Mouse (Mus musculus): ENCODE data around the gene Nrxn1. TPM values are rescaled to one million over a fixed set of nuclear protein-coding genes. Genes with fewer than 3 reads are reported as not detected.
A peak's percentile ranks its signal among the peaks of the same experiment; 100 is the strongest.

The Nrxn1 gene
- total RNA-seq, 2 experiments from 2014 or later = 571 to 623 TPM

DNA sequence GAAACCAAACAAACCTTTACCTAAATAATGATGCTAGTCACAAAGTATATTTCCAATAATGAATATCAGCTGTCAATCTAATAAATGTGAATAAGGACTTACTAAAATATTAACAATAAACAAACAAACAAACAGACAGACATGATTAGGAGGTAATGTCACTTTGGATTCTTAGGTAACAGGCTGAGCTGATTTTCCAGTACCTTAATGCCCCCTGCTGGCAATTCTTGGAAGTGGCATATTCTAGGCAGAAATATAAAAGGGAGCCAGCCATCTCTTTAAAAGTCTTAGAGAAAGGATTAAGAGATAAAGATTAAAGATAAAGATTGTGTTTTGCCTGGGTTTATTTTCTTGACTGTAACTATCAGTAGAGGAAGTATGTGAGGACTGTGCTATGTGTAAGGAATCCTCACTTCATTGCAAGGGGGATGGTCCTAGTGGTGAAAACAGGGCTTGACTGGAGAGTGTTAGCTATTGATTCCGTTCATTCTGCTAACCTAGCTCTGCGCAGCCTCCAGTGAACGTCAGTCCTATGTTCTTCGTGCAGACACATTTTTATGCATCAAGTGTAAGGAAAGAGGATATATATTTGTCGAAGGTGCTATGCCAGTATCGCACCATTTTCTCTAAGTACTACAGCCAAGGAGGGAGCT is 591.7 kb downstream of the Nrxn1 start:
- intact Hi-C loops (cut with DNase I) = loop anchor here (2.0 to 5.0 kb wide), 2 partner anchors 846 to 1549 kb away; no protein-coding TSS in a partner anchor

DNA sequence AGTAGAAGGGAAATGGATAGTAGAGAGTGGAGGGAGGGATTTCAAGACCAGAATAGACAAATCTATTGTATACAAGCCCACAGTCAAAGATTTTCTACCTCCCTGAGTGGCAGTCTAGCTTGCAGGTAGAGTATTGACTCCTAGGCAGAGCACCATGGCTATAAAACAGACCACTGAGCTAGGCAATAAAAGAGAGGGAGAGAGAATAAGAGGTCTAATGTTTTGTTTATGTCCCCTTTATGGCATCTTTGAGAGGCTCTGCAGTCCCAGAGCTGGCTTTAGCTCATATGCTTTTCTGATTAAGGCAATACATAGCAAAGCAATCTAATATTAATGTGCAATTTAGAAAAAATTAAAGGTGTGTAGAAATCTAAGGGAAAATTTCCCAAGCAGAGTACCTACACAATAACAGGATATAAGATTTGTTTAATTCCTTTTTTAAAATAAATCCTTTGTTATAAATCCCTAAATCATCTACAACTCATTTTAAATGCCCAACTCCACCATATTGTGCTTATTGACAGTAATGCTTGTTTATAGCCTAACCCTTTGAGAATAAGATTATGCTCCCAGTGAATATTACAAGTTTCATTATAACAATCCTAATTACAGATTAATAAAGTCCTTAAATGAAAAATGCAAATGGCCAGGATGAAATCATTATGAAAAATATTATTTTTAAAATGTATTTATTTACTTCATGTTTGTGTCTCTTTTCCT is 613.2 kb downstream of the Nrxn1 start:
- no peak for DNase-seq (ENCODE audit: low spot score in 2 of 2)
- intact Hi-C loops (cut with DNase I) = no loop called here

More for the DNA sequence above, 591.7 kb downstream of the Nrxn1 start:
- DNase-seq (ENCODE audit: low spot score in 2 of 2) = peak; percentile 42 to 59

DNA sequence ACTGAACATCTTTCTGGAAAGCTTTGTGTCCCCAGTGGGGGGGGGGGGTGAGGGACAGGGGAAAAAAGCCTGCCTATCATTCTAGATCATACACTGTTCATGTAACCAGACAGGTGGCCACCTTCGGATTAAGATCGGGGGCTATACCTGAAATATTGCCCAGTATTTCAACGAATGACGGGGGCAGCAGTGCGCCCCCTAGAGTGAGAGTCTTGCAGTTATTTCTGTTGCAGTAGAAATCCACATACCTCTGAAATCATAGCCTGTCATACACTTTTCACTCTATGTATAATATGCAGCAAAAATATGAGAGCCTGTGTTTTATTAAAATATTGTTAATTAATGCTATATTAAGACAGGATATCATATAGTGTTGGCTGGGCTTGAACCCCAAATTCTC is 636.1 kb downstream of the Nrxn1 start:
- intact Hi-C loops (cut with DNase I) = no loop called here
- DNase-seq (ENCODE audit: low spot score in 2 of 2) = no peak

DNA sequence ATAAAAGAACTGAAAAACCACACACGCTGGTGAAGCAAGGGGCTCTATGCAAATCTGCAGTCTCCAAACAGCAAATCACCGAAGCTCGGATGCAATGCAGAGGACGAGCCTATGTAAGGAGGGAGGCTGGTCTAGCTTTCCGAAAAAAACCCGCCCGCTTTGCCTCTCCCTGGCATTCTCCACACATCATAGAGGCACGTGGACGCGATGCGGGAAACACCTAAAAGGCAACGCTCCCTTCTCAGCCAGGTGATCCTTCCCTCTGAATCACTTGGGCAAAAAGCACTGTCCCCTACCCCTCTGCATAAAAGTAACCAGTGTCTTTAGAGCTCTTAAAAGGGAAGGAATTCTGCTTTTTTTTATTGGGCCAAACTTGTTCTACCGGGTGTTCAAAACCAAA is 637.0 kb downstream of the Nrxn1 start:
- intact Hi-C loops (cut with DNase I) = no loop called here

DNA sequence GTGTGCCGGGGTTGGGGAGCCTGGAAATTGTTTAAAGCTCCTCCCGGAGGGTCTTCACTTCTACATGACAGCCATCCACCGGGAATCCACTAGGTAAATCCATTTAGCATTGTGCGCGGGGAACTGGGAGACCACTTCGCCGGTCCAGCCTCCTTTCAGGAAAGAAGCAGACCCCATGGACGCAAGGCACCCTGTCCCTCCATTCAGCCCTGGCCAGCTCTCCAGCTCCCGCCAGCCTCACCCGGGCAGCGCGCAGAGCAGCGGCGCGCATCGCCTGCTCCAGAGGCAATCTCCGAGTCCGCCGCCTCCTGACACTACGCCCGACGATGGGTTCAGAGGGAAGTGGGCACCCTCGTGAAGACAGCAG is 637.5 kb downstream of the Nrxn1 start:
- intact Hi-C loops (cut with DNase I) = no loop called here
- peak; percentile 52 to 61 for DNase-seq (ENCODE audit: low spot score in 2 of 2)

More for the DNA sequence above, 637.0 kb downstream of the Nrxn1 start:
- DNase-seq (ENCODE audit: low spot score in 2 of 2) = peak; percentile 73

DNA sequence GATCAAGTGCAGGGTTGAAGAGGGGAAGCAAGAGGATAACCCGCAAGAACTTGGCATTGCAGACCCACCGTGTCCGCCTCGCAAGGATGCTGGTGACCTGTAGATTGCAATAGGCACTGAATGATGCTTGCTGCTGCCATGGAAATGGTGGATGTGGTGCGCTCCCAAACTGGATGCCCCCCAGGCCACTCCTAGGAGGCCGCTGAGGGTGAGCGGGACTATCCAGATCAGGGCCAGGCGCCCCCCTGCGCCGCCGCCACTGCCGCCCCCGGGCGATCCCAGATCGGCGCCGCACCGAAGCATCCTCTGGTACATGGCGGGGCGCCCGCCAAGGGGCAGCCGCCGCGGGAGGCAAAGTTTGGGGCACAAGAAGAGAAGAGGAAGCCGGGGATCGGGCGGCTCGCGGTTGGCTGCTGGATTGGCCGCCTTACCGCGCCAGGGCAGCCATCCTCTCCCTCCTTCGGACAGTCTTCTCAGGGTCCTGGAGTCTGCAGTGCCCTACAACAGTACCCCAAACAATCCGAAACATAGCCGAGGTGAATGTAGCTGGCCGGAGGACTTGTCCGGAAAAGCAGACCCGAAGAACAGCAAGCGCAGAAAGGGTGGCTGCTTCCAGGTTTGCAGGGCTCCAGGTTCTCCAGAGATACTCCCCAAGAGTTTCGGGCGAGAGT is 638.0 kb downstream of the Nrxn1 start:
- peak; percentile 40 to 61 for DNase-seq (ENCODE audit: low spot score in 2 of 2)
- intact Hi-C loops (cut with DNase I) = no loop called here

DNA sequence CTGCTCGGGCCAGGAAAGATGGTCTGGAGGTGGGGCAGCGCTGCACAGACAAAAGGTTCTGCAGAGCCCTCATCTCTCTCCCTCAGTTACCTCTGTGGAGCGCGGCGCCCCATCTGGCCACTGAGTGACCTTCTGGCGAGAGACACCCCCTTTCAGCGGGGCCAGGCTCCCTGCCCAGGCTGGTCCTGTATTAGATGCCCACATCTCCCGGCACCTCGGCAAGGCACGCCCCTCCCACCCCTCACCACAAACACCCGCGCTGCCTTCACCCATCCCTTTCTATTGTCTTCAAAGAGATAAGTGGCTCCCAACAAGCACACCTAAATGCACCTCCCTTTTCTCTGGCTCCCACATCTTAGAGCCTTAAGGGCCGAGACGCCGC is 638.5 kb downstream of the Nrxn1 start:
- peak; percentile 36 to 42 for DNase-seq (ENCODE audit: low spot score in 2 of 2)
- intact Hi-C loops (cut with DNase I) = no loop called here

DNA sequence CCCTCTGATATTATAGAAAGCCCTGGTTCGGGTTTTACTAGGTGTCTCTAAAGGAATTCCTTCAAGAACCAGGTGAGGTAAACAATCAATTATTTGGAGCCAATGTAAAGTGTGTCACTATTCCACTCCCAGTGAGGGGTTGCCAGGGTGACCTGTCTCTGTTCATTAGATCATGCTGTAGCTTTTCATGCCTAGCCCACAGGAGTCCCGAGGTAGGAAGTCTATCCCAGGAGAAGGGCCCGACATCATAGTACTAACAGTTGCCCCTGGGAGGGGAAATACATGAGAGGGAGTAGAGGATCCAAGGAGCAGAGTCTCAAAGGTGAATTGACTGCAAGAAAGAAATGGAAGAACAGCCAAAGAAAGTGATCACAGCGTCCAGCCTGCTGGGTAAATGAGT is 639.6 kb downstream of the Nrxn1 start:
- intact Hi-C loops (cut with DNase I) = no loop called here

DNA sequence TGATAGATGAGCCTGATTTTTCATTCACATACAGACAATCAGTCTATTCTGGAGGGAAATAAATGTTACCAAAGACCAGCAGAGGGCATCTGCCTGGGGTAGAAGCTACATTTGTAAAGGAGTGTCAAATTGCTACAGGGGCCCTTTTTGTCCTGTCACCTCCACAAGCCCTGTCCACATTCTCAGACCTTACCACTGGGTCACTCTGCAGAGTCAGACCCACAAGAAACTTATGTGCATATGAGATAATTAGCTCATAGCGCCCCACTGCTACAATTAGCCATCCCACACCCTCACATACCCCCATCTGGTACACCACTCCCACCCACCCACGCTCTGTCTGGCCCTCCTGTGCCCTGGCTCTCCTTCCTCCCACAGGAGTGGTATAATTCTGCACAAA is 640.1 kb downstream of the Nrxn1 start:
- intact Hi-C loops (cut with DNase I) = no loop called here
- DNase-seq (ENCODE audit: low spot score in 2 of 2) = peak in 1 of 2 experiments; percentile 31

More for the DNA sequence above, 639.6 kb downstream of the Nrxn1 start:
- no peak for DNase-seq (ENCODE audit: low spot score in 2 of 2)

DNA sequence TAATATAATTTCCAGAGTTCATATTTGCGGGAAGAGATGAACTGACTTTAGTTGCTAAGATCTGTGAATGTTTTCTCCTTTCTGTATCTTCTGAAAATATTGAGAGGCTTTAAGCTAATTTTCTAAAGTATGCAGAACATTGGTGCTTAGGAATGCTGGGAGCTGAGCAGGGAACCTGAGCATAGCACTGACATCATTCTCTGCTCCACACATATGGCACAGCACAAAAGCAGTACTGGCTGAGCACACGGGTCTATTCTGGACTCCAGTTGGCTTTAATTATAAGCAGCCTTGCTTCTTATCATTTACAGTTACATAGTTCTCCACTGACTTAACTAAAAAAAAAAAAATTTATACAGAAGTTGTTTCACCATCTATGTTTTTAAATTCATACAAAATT is 641.5 kb downstream of the Nrxn1 start:
- no peak for DNase-seq (ENCODE audit: low spot score in 2 of 2)
- intact Hi-C loops (cut with DNase I) = no loop called here

DNA sequence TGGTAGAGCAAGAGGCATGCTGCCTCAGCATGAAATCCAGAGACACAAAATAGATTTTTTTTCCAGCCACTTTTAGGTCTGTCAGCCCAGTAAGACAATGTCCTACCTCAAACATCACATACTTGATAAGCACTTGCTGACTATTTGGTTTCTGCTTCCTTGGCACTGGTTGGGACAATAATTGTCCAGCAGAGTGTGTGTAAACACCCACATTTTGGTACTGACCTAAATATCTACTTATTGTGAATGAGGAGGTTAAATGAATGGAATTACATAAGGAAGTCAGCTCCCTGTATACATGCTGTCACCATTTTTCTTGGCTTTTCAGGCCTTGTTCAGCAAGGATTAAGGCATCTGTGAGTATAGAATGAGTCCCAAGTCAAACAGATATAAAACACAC is 649.8 kb downstream of the Nrxn1 start:
- intact Hi-C loops (cut with DNase I) = no loop called here
- no peak for DNase-seq (ENCODE audit: low spot score in 2 of 2)

DNA sequence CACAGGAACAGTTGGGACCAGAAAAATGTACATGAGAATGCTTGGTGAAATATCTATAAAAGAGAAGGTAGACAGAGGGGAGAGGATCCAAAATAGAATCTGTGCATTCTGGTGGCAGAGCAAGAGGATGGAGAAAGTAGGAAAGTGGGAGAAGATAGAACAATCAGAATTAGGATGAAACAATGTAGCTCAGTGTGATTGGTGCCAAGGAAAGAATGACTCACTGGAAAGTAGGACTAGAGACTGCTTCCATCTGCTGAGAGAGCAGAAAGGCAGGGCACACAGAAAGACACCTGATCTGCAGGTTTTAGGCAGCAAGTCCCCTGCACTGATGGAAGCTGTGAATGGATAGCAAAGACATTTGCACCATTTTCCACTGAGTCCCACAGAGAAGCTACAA is 657.0 kb downstream of the Nrxn1 start:
- peak in 1 of 2 experiments; percentile 46 for DNase-seq (ENCODE audit: low spot score in 2 of 2)
- intact Hi-C loops (cut with DNase I) = no loop called here

DNA sequence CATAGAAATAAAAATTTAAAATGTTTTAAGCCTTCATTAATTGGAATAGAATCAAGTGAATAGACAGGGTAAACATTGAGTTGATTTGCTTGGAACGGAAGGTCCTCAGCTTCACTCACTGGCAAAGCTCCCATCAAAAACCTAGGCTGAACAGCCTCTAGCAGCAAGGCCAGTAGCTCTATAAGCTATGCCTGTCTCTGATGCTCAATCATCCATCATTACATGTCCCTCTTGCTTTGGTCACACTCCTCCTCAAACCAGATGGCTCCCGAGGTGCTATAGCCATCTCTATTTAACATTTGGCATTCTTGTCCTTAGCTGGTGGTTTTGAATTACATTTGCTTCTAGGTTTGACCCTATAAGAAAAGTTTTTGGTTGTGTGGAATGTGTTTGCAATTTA is 657.5 kb downstream of the Nrxn1 start:
- no peak for DNase-seq (ENCODE audit: low spot score in 2 of 2)
- intact Hi-C loops (cut with DNase I) = no loop called here

DNA sequence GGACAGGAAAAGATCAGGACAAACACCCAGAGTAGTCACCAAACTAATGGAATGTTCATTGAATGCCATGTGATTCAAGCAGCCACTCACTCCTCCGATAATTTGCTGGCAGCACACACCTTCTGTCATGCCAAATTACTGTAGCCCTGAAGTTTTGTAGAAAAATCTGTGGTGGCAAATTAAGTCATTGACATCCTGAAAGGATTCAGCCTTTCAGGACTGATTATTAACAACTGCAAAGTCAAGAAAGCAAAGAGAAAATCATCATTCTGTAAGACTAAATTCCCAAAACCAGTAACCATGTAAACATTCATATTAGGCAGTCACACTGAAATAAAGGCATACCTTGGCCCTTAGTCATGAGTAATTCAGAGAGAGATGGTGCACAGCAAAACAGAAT is 662.7 kb downstream of the Nrxn1 start:
- no peak for DNase-seq (ENCODE audit: low spot score in 2 of 2)
- intact Hi-C loops (cut with DNase I) = no loop called here

DNA sequence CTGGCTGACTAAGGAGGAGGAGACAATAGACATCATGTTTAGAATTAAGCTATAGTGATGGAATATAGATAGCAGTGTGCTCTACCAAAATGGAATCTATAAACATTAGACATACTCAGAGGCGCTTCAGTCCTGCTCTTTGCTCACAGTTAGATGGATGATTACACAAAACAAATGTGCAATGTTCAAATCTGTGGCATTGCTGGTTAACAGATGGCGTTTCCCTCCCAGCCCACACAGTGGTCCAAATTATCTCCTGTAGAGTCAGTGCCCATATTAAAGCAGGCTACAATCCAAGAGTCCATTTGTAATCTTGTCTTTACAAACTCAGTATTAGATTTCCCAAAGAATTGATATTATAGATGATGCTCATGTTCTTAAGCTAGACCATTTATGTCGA is 666.9 kb downstream of the Nrxn1 start:
- intact Hi-C loops (cut with DNase I) = no loop called here
- no peak for DNase-seq (ENCODE audit: low spot score in 2 of 2)

DNA sequence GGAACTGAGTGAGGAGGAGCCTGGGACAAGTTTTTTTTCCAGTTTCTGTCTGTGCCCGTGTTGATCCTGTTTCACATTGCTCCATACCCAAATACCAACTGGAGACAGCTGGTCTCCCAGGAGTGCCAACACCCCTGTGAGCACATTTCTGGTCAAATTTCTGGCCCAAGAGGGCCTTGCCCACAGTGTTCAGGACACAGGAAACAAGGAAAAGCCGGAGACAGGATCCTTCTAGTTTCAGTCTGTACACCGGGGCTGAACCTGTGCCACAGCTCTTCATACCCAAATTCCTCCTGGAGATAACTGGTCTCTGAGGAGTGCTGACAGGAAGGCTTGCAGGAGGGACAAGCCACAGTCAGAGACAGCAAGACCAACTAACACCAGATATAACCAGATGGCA is 670.3 kb downstream of the Nrxn1 start:
- intact Hi-C loops (cut with DNase I) = no loop called here
- no peak for DNase-seq (ENCODE audit: low spot score in 2 of 2)

DNA sequence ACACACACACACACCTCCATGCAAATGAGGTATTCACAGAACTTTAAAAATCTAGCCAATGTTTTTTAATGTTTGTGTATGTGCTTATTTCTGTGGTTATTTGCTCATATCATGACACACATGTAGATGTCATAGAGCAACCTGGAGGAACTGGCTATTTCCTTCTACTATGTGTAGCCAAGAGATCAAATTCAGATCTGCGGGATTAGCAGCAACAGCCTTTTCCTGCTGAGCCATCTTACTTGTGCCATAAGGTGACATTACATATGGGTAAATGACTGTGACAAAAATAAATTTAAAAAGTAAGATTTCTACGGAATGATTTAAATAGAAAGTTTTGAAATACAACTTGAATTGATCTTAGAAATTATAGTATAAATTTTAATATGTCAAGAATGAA is 672.1 kb downstream of the Nrxn1 start:
- intact Hi-C loops (cut with DNase I) = no loop called here
- DNase-seq (ENCODE audit: low spot score in 2 of 2) = no peak

DNA sequence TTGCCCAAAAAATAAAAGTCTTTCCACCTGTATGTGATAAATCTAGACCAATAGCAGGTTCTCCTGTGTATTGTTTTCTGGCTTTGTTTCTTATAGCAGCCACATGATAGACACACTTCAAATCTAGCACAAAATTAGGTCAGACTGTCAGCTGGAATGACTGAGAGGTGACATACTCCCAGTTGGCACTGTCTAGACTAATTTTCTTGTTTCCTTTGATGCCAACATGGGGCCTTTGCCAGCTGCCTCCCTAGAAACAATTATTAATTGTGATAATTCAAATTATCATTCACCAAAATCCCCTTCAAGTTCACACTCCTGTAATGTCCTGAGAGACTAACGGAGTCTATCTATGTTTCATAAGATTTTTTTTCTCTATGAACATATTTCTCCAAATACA is 673.3 kb downstream of the Nrxn1 start:
- DNase-seq (ENCODE audit: low spot score in 2 of 2) = no peak
- intact Hi-C loops (cut with DNase I) = no loop called here

DNA sequence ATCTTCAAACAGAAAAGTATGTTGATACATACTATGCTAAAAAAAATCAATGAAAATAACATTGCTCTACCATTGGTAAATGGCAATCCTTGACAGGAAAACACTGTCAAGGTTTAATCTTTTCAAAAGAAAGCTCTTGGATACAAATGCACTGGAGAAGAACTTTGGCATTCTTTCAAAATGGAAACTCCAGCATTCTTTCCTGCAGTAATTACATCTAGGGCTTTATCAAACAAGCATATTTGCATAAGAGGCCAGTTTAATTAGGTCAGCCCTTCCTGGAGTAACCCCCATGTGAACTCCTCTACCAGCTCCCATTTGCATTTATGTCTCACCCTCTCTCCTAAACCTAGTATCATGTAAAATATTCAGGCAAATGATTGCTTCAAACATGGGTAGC is 696.5 kb downstream of the Nrxn1 start:
- intact Hi-C loops (cut with DNase I) = no loop called here
- no peak for DNase-seq (ENCODE audit: low spot score in 2 of 2)

DNA sequence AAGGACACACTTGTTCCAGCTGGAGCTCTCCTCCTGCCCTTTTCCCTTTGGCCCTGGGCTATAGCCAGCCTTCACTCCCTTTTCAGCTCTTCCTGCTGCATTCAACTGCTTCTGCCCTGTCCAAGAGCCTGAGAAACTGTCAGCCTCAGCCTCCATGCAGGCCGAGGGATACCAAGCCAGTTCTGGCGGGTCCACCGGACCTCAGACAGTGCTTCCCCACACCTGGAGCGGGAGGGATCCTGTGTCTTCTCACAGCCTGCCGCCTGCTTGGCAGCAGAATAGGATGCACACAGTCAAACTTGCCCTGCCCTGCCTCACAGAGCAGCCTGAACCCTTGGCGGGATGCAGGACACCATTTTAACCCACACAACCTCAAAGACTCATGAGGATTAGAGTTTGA is 698.3 kb downstream of the Nrxn1 start:
- DNase-seq (ENCODE audit: low spot score in 2 of 2) = no peak
- intact Hi-C loops (cut with DNase I) = no loop called here

DNA sequence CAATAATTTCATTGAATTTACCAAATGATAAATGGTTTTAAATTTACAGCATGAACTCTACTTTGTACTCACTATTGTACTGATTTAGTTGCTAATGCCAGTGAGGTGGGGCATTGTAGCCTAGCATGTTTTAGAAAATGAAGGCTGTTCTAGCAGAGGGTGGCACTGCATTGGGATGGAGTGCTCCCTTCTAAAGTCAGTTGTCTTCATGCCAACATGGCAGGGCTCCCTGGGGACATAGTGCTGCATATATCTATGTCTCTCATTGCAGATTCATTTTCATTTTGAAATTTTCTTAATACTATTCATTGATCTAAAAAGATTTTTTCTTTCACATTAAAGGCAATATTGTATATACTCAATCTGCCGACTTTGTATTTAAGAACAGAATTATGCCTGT is 700.1 kb downstream of the Nrxn1 start:
- no peak for DNase-seq (ENCODE audit: low spot score in 2 of 2)
- intact Hi-C loops (cut with DNase I) = no loop called here
